Mouse (Mus musculus): ENCODE results near the gene Aldh8a1.

The Aldh8a1 gene

DNA sequence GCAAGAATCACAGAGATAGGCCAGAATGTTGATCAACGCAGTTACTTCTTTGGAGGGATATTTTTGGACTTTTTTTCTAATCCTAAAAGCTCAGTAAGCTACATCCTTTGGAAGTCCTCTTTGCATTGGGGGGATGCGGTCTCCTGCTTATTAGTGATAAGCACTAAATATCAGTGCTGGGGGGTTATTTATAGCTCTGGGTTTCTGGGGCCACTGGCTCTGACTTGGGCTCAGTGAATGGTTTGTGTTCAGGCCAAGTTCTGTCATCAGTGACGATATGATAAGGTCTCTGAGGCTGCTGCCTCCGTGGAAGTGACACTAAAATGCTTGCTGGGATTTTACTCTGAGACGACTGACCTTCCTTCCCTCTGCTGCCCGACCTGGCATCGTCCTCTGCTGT, 22.9 kb downstream of the Aldh8a1 start:
- ChIA-PET POLR2A (interaction anchor here in 1 of 4 experiments (0.7 to 1.8 kb wide), 3 partner anchors 15 to 130 kb away, joined by 3 to 4 read pairs (median 3); no protein-coding TSS in a partner anchor), CTCF (no interaction called here)

GRCm38 (mm10) chr10:21400453-21400852, 23.4 kb downstream of the Aldh8a1 start:
- CTCF ChIA-PET, result interaction anchor here in 1 of 4 experiments (0.9 kb wide), 1 partner anchor 65 kb away, joined by 3 read pairs; no protein-coding TSS in a partner anchor
- POLR2A ChIA-PET, result interaction anchor here in 2 of 4 experiments (0.6 to 1.8 kb wide), 3 partner anchors 15 to 70 kb away, joined by 3 to 9 read pairs (median 4); no protein-coding TSS in a partner anchor

GRCm38 (mm10) chr10:21401259-21401658, 24.2 kb downstream of the Aldh8a1 start:
- ChIA-PET POLR2A (interaction anchor here in 1 of 4 experiments (0.6 kb wide), 1 partner anchor 69 kb away, joined by 9 read pairs; no protein-coding TSS in a partner anchor), CTCF (interaction anchor here in 1 of 4 experiments (0.9 kb wide), 1 partner anchor 65 kb away, joined by 3 read pairs; no protein-coding TSS in a partner anchor)

DNA sequence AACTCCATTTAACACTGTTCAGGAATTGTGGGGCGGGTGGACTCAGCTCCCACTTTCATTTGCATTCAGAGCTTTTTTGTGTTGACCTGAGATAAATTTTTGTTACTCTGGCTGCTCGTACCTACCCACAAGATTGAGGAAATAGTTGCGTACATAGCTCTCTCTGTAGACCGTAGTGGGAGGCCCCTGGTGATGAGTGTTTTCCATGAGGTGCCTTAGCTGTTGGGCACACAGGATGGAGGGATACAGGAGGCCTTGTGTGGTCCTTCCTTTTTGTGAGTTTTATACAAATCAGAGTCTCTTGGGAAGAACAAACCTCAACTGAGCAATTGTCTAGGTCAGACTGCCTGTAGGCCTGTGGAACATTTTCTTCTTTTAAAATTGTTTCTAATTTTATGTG, 27.7 kb downstream of the Aldh8a1 start:
- POLR2A ChIA-PET, result interaction anchor here in 2 of 4 experiments (0.6 to 1.2 kb wide), 2 partner anchors 356 to 731 kb away, joined by 3 to 5 read pairs; no protein-coding TSS in a partner anchor
- CTCF ChIA-PET, result no interaction called here

- CTCF ChIA-PET, result no interaction called here
- POLR2A ChIA-PET, result no interaction called here
These were observed 28.8 kb downstream of the Aldh8a1 start for GRCm38 (mm10) chr10:21405707-21406534.

DNA sequence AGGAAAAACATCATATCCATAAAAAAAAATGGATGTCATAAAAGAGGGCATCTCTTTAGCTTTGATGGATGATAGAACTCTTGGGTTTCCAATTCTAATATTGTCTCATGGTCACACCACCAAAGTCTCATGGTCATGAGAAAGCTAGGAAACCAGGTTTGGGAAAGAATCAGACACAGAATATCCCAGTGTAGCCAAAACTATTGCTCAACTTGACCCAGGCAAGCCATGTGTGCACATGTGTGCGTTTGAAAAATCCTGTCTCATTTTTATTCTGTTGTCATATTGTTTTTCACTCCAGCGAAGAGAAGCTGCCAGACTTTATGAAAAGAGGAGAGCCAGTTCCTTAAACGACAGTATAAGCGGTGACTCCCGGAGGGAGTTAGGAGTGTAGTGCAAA, 33.6 kb downstream of the Aldh8a1 start:
- POLR2A ChIA-PET, result no interaction called here
- CTCF ChIA-PET, result no interaction called here

GRCm38 (mm10) chr10:21411621-21412205, 34.6 kb downstream of the Aldh8a1 start:
- CTCF ChIA-PET, result no interaction called here
- POLR2A ChIA-PET, result no interaction called here

GRCm38 (mm10) chr10:21415031-21415430, 37.9 kb downstream of the Aldh8a1 start:
- ChIA-PET POLR2A (interaction anchor here in 1 of 4 experiments (1.1 kb wide), 1 partner anchor 14 kb away, joined by 3 read pairs; no protein-coding TSS in a partner anchor), CTCF (no interaction called here)

GRCm38 (mm10) chr10:21416184-21416583, 39.1 kb downstream of the Aldh8a1 start:
- POLR2A ChIA-PET, result no interaction called here
- CTCF ChIA-PET, result no interaction called here

GRCm38 (mm10) chr10:21419188-21419587, 42.1 kb downstream of the Aldh8a1 start:
- ChIA-PET POLR2A (interaction anchor here in 2 of 4 experiments (0.6 to 0.9 kb wide), 2 partner anchors 31 to 465 kb away, joined by 3 to 4 read pairs; no protein-coding TSS in a partner anchor), CTCF (no interaction called here)

DNA sequence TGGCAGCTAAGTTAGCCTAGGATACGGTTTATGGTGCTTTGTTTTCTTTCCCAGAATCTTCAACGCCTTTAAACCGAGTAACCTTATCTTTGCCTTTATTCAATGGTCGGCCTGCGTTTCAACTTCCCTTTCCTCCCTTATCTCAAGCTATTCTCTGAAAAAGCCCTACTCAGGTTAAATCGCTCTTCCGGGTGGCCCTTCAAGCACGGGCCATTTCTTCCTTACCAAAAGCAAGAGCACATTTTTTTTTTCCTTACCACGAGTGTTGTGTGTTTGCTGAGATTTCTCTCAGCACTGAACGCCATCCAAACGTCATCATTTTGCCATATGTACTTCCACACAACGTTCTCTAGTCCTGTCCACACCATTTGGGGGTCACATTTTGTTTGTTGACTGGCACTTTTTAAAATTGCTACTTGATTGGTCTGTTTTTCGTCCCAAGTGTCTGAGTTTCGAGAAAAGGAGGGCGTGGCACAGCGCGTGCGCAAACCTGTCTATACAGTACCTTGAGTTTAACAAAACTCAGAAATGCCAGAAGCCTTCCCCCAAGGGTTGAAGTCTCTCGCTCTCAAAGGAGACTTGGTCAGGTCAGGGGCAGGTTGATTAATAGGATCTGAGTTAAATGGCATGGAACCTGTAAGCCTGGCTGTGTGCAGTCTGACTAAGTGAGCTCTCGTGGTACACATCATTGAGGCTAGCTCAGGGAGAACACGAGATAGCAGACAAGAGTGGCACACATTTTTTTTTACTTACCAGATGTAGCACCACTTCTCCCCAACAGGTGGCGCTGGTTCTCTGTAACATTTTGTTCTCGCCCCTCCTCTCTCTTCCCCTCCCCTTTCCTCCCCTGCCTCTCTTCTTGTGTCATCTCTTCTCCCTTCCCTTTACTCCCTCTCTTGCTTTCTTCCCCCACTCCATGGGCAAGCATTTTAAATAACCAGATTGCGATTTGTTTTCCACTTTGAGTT, 43.6 kb downstream of the Aldh8a1 start:
- ChIA-PET CTCF (interaction anchor here in 3 of 4 experiments (0.6 to 1.0 kb wide), 6 partner anchors 43 to 1016 kb away, joined by 3 to 4 read pairs (median 4); no protein-coding TSS in a partner anchor), POLR2A (no interaction called here)

- POLR2A ChIA-PET, result interaction anchor here in 2 of 4 experiments (0.5 to 0.6 kb wide), 3 partner anchors 28 to 1031 kb away, joined by 3 to 9 read pairs (median 6); no protein-coding TSS in a partner anchor
- CTCF ChIA-PET, result interaction anchor here in 1 of 4 experiments (0.7 kb wide), 1 partner anchor 116 kb away, joined by 3 read pairs; no protein-coding TSS in a partner anchor
These were observed 49.4 kb downstream of the Aldh8a1 start for GRCm38 (mm10) chr10:21426515-21426914.

- ChIA-PET CTCF (no interaction called here), POLR2A (interaction anchor here in 1 of 4 experiments (0.5 kb wide), 1 partner anchor 582 kb away, joined by 4 read pairs; no protein-coding TSS in a partner anchor)
These were observed 50.9 kb downstream of the Aldh8a1 start for GRCm38 (mm10) chr10:21427996-21428395.

GRCm38 (mm10) chr10:21439268-21439667, 62.2 kb downstream of the Aldh8a1 start:
- ChIA-PET CTCF (no interaction called here), POLR2A (interaction anchor here in 1 of 4 experiments (0.6 kb wide), 1 partner anchor 112 kb away, joined by 5 read pairs; no protein-coding TSS in a partner anchor)

GRCm38 (mm10) chr10:21441020-21441419, 63.9 kb downstream of the Aldh8a1 start:
- ChIA-PET CTCF (no interaction called here), POLR2A (no interaction called here)

GRCm38 (mm10) chr10:21441690-21442089, 64.6 kb downstream of the Aldh8a1 start:
- ChIA-PET CTCF (no interaction called here), POLR2A (no interaction called here)

GRCm38 (mm10) chr10:21443646-21444324, 66.7 kb downstream of the Aldh8a1 start:
- ChIA-PET POLR2A (interaction anchor here in 2 of 4 experiments (0.5 kb wide), 2 partner anchors 46 to 82 kb away, joined by 3 read pairs; no protein-coding TSS in a partner anchor), CTCF (interaction anchor here in 1 of 4 experiments (0.5 to 1.1 kb wide), 3 partner anchors 64 to 567 kb away, joined by 3 read pairs; no protein-coding TSS in a partner anchor)

DNA sequence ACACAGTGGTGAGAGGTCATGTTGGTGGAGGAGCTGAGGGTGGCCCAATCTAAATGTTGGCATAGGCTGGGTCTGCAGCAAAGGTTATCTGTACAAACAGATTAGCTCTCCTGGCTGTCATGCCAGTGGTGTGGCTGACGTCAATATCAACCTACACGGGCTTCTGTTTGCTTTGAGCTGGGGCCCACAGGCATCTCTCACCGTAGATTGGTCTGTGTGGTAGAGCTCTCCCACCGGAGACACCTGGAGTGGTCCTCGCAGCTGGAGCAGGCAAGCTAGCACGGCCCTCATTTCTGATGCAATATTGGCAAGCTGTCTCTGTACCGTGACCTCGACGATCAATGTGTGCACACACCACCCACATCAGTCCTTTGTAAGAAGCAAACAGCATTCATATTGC, 67.3 kb downstream of the Aldh8a1 start:
- ChIA-PET POLR2A (interaction anchor here in 2 of 4 experiments (0.5 kb wide), 2 partner anchors 46 to 82 kb away, joined by 3 read pairs; no protein-coding TSS in a partner anchor), CTCF (interaction anchor here in 1 of 4 experiments (0.7 kb wide), 1 partner anchor 565 kb away, joined by 3 read pairs; no protein-coding TSS in a partner anchor)

Data from embryonic stem cell, embryonic (primary cell).